Mouse (Mus musculus): ENCODE results near the gene Trmo.

Gene Trmo

GRCm38 (mm10) chr4:46389013-46389611 lies at the start of gene Trmo:
Trmo (minus strand) TSS chr4:46389437.
- DNase-seq (ENCODE audit: low spot score in 2 of 2) = peak; percentile 89 to 95

DNA sequence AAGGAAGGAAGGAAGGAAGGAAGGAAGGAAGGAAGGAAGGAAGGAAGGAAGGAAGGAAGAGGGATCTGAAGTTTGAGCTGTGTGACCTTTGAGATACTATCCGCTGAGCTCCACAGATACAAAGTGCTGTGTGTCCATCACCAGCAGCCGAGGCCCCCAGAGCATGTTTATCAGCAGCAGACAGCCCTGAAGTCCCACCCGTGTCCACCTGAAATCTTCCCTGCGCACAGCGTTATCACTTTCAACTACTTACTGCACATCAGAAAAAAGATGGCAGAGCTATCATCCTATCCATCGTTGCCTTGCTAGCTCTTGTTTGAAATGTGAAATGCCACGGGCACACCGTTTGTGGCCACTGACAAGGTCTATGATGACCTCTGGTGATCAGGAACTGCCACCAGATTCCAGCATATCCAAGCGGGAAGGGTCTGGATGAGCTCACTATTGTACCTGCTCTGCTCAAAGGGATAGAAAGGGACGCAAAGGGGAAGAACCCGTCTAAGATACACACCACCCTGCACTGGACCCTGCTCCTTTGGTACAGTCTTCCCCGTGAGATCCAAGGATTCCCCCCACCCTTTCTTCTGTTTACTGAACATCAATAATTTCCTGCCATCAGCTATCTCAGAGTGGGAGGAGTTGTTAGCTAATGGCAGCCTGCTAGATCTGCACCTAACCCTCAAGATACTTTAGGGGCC lies 43.3 kb upstream of the Trmo start:
- no peak for DNase-seq (ENCODE audit: low spot score in 2 of 2)

DNA sequence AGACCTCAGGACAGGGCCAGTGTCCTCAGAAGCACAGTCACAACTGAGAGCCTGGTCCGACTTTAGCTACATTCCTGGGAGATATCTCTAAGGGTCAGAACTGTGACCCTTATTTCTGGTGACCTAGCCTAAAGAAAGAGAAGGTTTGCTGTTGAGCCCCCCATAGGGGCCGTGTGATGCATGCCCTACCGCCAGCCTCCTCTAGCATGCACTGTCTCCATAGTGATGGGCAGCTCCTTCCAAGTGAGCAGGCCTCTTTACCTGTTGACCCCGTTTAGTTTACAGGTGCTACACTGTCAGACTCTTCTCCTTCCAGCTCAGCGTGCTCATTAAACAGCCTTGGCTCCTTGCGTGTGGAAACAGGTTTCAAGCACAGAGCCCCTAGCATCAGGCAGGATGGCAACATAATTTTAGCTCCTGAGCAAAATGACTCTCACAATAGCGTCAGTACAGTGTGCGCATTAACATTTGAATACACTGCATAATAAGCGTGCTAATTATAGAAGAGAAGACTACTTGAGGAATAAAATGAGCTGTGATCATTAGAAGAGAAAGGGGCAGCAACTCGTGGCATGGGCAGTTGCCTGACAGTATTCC lies 39.8 kb upstream of the Trmo start:
- no peak for DNase-seq (ENCODE audit: low spot score in 2 of 2)

- no peak for DNase-seq (ENCODE audit: low spot score in 2 of 2)
Observed at GRCm38 (mm10) chr4:46422625-46423024, 33.4 kb upstream of the Trmo start.

DNA sequence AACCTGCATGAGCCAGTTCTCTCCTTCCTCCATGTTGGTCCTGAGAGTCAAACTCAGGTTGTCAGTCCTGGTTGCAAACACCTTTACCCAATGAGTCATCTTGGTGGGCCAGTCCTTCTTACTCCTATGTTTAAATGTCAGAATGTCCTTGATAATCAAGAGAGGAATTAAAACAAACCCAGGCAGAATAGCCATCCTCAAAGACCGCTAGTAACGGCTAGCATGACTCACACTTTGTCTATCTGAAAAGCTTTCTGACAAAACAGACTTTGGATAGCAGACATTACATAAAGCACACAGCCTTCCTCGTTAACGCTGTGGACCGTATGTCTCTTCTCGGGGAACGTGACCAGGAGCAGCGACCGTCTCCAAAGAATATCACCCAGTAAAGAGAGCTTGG lies 29.6 kb upstream of the Trmo start:
- DNase-seq (ENCODE audit: low spot score in 2 of 2) = no peak

GRCm38 (mm10) chr4:46417491-46417890 lies 28.3 kb upstream of the Trmo start:
- no peak for DNase-seq (ENCODE audit: low spot score in 2 of 2)

- no peak for DNase-seq (ENCODE audit: low spot score in 2 of 2)
Observed at GRCm38 (mm10) chr4:46413406-46413805, 24.2 kb upstream of the Trmo start, which contains the start of gene Hemgn. Hemgn (minus strand) TSS chr4:46413506.

DNA sequence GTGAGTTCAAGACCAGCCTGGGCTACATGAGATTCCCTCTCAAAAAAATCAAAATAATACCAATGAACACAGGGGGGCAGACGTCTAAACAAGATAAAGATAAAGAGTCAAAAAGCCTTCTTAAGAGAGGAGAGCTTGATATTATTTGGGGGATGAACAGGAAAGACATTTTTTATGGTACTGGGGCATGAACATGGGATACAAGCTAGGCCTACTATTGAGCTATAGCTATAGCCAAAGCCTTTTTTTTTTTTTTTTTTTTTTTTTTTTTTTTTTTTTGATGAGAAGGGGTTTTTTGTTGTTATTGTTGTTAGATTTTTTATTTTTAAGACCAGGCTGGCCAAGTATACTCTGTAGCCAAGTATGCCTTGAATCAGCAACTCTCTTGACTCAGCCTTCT lies 22.9 kb upstream of the Trmo start:
- DNase-seq (ENCODE audit: low spot score in 2 of 2) = no peak

GRCm38 (mm10) chr4:46411489-46411888 lies 22.3 kb upstream of the Trmo start:
- DNase-seq (ENCODE audit: low spot score in 2 of 2) = no peak

- DNase-seq (ENCODE audit: low spot score in 2 of 2) = no peak
Observed at GRCm38 (mm10) chr4:46410677-46411076, 21.4 kb upstream of the Trmo start.

- no peak for DNase-seq (ENCODE audit: low spot score in 2 of 2)
Observed at GRCm38 (mm10) chr4:46406966-46407703, 17.9 kb upstream of the Trmo start.

GRCm38 (mm10) chr4:46404042-46404795 lies 15.0 kb upstream of the Trmo start:
- no peak for DNase-seq (ENCODE audit: low spot score in 2 of 2)

DNA sequence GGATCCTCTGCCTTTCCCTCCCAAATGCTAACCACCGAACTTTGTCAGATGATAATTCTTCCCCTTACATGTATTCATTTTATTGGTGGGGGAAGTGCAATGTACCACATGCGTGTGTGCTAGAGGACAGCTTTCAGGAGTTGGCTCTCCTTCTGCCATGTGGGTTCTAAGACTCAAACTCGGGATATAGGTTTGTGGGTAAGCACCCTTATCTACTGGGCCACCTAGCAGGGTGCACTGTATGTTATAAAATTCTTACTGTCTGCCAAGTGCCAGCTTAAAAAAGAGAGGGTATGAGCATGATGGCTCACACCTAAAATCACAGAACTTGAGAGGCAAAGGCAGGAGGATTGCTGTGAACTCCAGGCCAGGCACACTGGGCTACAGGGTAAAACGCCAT lies 9.6 kb upstream of the Trmo start:
- no peak for DNase-seq (ENCODE audit: low spot score in 2 of 2)

- DNase-seq (ENCODE audit: low spot score in 2 of 2) = no peak
Observed at GRCm38 (mm10) chr4:46395736-46396135, 6.5 kb upstream of the Trmo start.

GRCm38 (mm10) chr4:46394388-46394787 lies 5.2 kb upstream of the Trmo start:
- DNase-seq (ENCODE audit: low spot score in 2 of 2) = no peak

DNA sequence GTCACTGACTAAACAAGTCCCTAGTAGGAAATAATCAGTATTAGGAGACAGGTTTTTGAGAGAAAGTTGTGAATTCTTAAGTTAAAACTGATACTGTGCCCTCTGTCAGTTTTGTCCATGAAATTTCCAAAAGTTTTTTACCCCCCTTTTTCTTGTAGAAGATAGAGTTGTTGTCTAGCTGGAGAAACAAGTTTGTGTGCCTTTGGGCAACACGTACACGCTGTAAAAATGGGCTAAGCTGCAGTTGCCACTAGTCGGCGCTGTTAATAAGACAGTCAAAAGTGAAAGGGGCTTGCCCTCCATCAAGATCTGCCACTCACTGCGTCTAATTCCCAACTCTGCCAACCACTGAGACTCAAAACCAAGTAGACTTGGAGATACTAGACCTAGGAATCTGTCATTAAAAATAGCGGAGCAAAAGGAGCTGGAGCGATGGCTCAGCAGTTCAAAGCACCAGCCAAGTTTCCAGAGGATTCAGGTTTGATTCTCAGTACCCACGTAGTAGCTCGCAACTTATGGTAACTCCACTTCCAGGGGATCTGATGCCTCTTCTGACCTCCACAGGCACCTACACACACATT lies 1.2 kb upstream of the Trmo start:
- DNase-seq (ENCODE audit: low spot score in 2 of 2) = peak; percentile 61 to 74

GRCm38 (mm10) chr4:46389612-46390341 lies 540 bp upstream of the Trmo start:
- peak in 1 of 2 experiments; percentile 30 for DNase-seq (ENCODE audit: low spot score in 2 of 2)

DNA sequence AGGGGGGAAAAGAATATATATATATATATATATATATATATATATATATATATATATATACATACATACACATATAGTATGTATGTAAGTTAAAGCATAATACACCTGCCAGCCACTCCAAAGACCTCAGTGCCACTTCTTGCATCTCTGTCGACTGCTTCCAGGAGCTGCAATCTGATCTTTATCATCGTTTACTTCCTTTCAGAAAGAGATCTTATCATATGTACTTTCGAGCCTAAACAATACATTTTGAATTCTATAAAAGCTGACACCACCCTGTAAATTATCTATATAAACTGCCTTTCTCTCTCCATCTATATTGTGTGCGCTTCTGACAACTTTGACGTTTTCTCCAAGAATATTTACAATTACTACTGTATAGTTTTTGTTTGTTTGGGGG lies 681 bp downstream of the Trmo start:
- no peak for DNase-seq (ENCODE audit: low spot score in 2 of 2)

DNA sequence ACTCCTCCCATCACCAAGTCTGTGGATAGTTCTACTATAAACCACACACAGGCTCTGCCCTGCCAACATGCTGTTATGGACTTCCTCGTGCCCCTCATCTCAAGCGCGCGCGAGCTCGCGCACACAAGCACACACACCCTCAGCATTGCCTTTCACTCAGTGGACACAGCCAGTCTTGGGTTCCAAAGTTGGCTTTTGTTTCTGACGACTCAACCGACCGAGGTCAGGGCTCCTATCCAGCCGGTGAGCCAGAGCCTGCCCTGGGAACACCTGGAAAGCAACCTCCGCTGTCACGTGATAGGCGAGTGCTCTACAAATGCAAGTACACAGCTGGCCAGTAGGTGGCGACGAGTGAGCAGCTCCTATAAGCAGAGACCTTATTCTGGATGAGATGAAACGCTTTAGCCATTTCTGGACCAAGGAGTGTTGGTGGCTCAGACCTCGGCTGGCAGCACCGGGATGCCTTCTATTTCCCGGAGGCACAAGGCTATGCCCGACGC lies 14.3 kb downstream of the Trmo start:
- DNase-seq (ENCODE audit: low spot score in 2 of 2) = peak; percentile 73 to 84

- no peak for DNase-seq (ENCODE audit: low spot score in 2 of 2)
Observed at GRCm38 (mm10) chr4:46374455-46374854, 14.8 kb downstream of the Trmo start.

Measured in cerebellum, postnatal 4 days (tissue).